Mouse (Mus musculus) gastrocnemius, adult 2 months (tissue): Measurements from ENCODE around the gene Tpsg1. TPM values are rescaled to one million over a fixed set of nuclear protein-coding genes. Genes with fewer than 3 reads are reported as not detected.

ENCODE experiments used
- DNase-seq: peaks from one replicate; pipeline ENCODE4 v3.0.0; 2022
- H3K27ac ChIP-seq: fragments of 200-600 bp; 2 replicates; pipeline ENCODE4 v1.8.1; 2022; ENCODE audit warnings: mild to moderate bottlenecking
- H3K4me3 ChIP-seq: fragments of 200-600 bp; 2 replicates; pipeline ENCODE4 v1.8.1; 2022; ENCODE audit warnings: mild to moderate bottlenecking, moderate library complexity
- CTCF ChIP-seq: fragments of 200-600 bp; IDR thresholded peaks from 2 replicates; pipeline ENCODE4 v1.8.1; 2022; ENCODE audit warnings: antibody characterized with exemption, mild to moderate bottlenecking, moderate library complexity
- intact Hi-C: fragments of 180-260 bp; cut with DNase I; formaldehyde crosslinking; loops from one replicate; pipeline ENCODE4 v1.15.1; 2025
- total RNA-seq, 2 experiments: library from RNA; stranded (reverse); gene quantifications; 2 replicates each; pipeline ENCODE4 v1.2.3; 2021

Tpsg1 gene
- total RNA-seq, 2 experiments from 2014 or later, result 0.48 TPM; not detected in 1

- H3K4me3 ChIP-seq, result no peak overlapping the region
- no peak for DNase-seq
- intact Hi-C loops, result no loop called here
- no peak overlapping the region for H3K27ac ChIP-seq
- TF ChIP-seq CTCF, result no peak
These were observed 41.7 kb downstream of the Tpsg1 start for GRCm38 (mm10) chr17:25410786-25411185.

DNA sequence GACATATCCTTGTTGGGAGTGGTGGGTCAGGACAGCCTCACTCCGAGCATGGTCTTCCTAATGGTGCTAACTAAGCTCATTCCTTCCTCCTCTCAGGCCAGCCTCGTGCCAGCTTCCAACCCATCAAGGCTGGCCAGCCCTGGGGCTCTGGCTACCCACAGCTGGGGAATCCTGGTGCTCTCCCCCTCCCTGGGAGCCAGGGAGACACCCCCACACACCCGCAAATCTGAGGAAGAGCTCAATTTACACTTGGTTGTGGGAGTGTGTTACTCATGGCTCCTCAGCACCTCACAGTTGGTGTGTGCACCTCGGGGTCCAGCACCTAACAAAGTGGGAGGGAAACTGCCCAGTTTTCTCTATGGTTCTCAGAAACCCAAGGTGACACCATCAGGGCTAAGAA, 42.2 kb downstream of the Tpsg1 start:
- intact Hi-C loops, result no loop called here
- DNase-seq, result no peak
- H3K27ac ChIP-seq, result no peak overlapping the region
- no peak overlapping the region for H3K4me3 ChIP-seq
- TF ChIP-seq CTCF, result no peak

DNA sequence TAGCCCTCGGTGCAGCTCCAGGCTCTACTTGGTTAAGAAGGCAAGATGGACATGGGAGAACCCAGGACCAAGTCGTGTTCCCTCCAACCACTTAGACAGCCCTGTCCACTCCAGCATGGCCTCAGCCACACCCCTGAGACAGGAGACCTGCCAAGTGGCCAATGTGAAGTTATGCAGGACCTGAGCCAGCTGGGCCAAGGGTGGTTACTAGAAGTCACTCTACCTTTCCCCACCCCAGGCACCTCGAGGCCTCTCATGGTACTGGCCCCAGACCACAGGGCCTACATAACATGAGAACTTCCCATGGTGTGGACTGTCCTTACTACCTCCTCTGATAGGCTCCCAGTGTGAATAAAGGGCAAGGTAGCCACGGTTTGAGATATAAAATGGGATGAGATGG, 45.1 kb downstream of the Tpsg1 start:
- TF ChIP-seq CTCF, result no peak
- no peak overlapping the region for H3K27ac ChIP-seq
- DNase-seq, result no peak
- no peak overlapping the region for H3K4me3 ChIP-seq
- intact Hi-C loops, result no loop called here

GRCm38 (mm10) chr17:25414917-25415316, 45.8 kb downstream of the Tpsg1 start:
- Histone ChIP-seq H3K27ac (no peak overlapping the region), H3K4me3 (no peak overlapping the region)
- no peak for TF ChIP-seq CTCF
- intact Hi-C loops, result no loop called here
- DNase-seq, result no peak

DNA sequence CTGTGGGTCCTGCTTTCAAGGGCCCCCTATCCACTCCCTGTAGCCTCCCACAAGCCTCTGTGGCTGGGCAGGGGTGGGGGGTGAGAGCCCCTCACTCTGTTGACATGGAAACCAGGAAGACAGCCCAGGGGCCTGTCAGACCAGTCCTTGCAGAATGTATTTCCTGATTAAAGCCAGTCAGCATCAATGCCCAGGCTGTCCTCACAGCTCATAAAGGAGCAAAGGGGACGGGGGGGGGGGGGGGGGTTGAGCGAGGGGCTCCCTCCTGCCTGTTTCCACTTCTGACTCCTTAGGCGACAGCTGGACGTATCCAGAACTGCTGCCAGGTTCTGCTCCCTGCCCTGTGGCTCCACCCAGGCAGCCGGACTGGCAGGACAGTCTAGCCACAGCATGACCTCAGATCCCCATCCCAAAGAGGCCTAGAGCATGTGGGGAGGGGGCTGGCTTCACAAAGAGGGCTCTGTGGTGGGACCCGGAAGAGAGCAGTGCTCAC, 46.4 kb downstream of the Tpsg1 start:
- no peak overlapping the region for H3K4me3 ChIP-seq
- no peak overlapping the region for H3K27ac ChIP-seq
- DNase-seq, result no peak
- intact Hi-C loops, result no loop called here
- no peak for TF ChIP-seq CTCF

DNA sequence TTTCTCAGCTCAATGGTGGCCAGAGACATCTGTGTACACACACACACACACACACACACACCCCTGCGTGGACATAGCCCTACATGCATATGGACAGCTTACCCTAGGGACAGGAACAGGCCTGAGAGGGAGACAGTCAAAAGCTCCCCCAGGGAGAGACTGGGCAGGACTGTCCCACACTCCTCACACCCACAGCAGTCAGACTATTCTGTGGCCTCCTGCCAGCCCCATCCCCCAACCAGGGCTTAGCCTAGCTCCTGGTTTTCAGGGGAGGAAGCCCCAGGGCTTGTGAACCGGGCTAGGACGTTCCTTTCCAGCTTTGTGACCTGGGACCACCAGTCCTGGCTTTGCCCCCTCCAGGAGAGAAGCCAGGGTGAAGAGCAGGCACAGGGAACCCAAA, 47.1 kb downstream of the Tpsg1 start:
- DNase-seq, result no peak
- H3K27ac ChIP-seq, result peak overlapping the region; percentile 3; the same call in 1 of the 2 replicates
- no peak overlapping the region for H3K4me3 ChIP-seq
- no peak for TF ChIP-seq CTCF
- intact Hi-C loops, result no loop called here

DNA sequence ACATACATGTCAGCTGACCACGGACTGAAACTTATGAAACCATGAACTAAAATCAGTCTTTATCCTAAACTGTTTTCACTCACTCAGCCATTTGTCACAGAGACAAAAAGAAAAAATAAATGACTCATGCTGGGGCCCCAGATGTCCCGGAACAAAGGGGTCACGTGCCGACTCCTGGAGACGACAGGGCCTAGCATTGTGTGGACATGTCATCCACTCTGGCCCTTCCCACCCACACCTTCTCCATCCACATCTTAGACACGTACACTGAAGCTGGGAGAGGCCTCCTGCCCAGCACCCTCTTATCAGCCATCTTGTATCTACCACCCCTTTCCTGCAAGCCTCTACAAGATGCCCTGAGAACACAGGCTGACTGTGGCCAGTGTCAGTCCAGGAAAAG, 48.9 kb downstream of the Tpsg1 start:
- intact Hi-C loops, result no loop called here
- no peak overlapping the region for H3K27ac ChIP-seq
- DNase-seq, result no peak
- no peak overlapping the region for H3K4me3 ChIP-seq
- TF ChIP-seq CTCF, result no peak

DNA sequence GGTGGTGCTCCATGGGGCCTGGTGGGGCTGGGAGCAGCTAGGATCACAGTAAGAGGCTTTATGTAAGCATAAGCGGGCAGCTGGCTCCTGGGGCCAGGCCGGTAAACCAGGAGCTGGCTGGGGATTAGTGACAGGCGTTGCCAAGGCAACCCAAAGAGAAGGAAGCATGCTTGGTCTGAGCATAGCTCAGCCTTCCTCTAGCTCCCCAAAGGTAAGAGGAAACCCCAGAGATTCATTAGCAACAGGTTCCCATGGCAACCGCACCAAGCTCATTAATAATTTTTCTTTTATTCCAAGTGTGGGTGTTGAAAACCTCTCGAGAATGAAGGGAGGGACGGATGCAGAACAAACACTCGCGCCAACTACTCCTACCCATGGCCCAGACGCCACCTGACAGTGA, 49.9 kb downstream of the Tpsg1 start:
- no peak for TF ChIP-seq CTCF
- H3K27ac ChIP-seq, result no peak overlapping the region
- H3K4me3 ChIP-seq, result no peak overlapping the region
- DNase-seq, result no peak
- intact Hi-C loops, result no loop called here

DNA sequence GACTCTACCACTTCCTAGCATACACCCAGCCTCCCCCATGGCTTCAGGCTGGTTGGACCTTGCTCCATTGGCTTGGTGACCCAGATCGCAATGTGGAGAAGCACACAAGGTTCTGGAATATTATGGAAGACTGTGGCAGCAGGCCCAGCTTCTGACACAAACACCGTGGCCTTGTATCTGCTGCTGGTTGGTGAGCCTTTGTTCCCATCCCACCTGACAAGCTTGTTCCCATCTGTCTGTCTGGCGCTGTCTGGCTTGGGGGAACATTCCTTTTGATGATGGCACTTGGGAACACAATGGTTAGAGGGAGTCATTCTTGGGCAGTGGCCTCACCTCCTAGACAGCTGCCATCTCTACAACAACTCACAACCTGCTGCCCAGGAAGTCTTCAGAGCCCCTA, 51.9 kb downstream of the Tpsg1 start:
- H3K4me3 ChIP-seq, result no peak overlapping the region
- no peak for TF ChIP-seq CTCF

More for the DNA sequence above, 51.9 kb downstream of the Tpsg1 start:
- intact Hi-C loops, result no loop called here
- no peak for DNase-seq
- H3K27ac ChIP-seq, result no peak overlapping the region

Other genes with a start within 250 kb of the Tpsg1 start
- 1 to 10 TPM; 2.2 to 6.1 TPM for gene Ptx4, start 248.5 kb upstream of the Tpsg1 start, total RNA-seq
- gene Clcn7, start 235.9 kb upstream of the Tpsg1 start, total RNA-seq, result 10 to 100 TPM; 16.2 to 19.2 TPM
- gene Ccdc154, start 206.8 kb upstream of the Tpsg1 start, total RNA-seq, result not detected
- gene Gm38655, start 193.8 kb upstream of the Tpsg1 start, total RNA-seq, result not detected
- gene BC003965, start 184.7 kb upstream of the Tpsg1 start, total RNA-seq, result 10 to 100 TPM; 11.4 to 18.3 TPM
- 1 to 10 TPM; 5.5 to 5.7 TPM for gene Unkl, start 180.9 kb upstream of the Tpsg1 start, total RNA-seq
- gene Gnptg, start 129.1 kb upstream of the Tpsg1 start, total RNA-seq, result 10 to 100 TPM; 14.9 to 16.5 TPM
- gene Tsr3, start 129.1 kb upstream of the Tpsg1 start, total RNA-seq, result 10 to 100 TPM; 16.3 to 17.5 TPM
- under 1 TPM in 1 of 2 experiments, not detected in 1; 0.08 TPM for gene Baiap3, start 112.9 kb upstream of the Tpsg1 start, total RNA-seq
- 10 to 100 TPM; 59.4 to 68.5 TPM for gene Ube2i, start 94.7 kb upstream of the Tpsg1 start, total RNA-seq
- under 1 TPM; 0.20 to 0.70 TPM for gene Prss34, start 70.9 kb upstream of the Tpsg1 start, total RNA-seq
- not detected for gene Prss28, start 60.6 kb upstream of the Tpsg1 start, total RNA-seq
- not detected for gene Prss29, start 50.6 kb upstream of the Tpsg1 start, total RNA-seq
- 1 to 10 TPM; 1.0 to 2.2 TPM for gene Tpsab1, start 23.7 kb upstream of the Tpsg1 start, total RNA-seq
- gene Tpsb2, start 3.0 kb upstream of the Tpsg1 start, total RNA-seq, result 1 to 10 TPM; 1.9 to 4.7 TPM
- 1 to 10 TPM in 1 of 2 experiments, under 1 TPM in 1; 0.94 to 1.7 TPM for gene Cacna1h, start 64.5 kb downstream of the Tpsg1 start, total RNA-seq
- gene Tekt4, start 85.3 kb downstream of the Tpsg1 start, total RNA-seq, result not detected
- not detected for gene Sstr5, start 128.0 kb downstream of the Tpsg1 start, total RNA-seq
- gene Sox8, start 201.4 kb downstream of the Tpsg1 start, total RNA-seq, result 1 to 10 TPM in 1 of 2 experiments, under 1 TPM in 1; 0.92 to 1.1 TPM
- 10 to 100 TPM in 1 of 2 experiments, 1 to 10 TPM in 1; 9.7 to 14.9 TPM for gene Lmf1, start 209.8 kb downstream of the Tpsg1 start, total RNA-seq